Mouse (Mus musculus) ES-E14 (cell line): Measurements from ENCODE around the gene Ss18l1.

Experiments used
- CHD2 ChIP-seq: IDR thresholded peaks from 2 replicates; pipeline ENCODE4 v1.6.1; 2014; ENCODE audit warnings: mild to moderate bottlenecking, low read depth, low read length, inconsistent platforms
- HCFC1 ChIP-seq: IDR thresholded peaks from 2 replicates; pipeline ENCODE4 v1.6.1; 2012; ENCODE audit warnings: low read length, inconsistent platforms, borderline replicate concordance; ENCODE audit not compliant: insufficient read depth
- ZNF384 ChIP-seq: IDR thresholded peaks from 2 replicates; pipeline ENCODE4 v1.6.1; 2012; ENCODE audit warnings: low read depth, low read length, inconsistent platforms

DNA sequence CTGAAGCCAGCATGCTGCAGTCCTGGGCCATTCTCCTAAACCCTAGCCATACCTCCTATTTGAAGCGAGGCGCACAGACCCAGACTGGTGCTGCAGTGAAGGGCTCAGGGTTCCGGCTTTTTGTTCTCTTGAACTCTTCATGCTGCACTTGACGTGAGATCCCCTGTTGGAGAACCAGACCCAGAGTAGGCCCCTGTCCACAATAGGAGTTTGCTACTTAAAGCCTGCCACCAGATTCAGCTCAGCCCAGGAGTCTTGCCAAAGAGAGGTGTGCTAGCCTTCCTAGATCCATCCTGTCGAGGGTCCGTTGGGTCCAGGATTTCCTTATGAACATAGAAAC is 16.5 kb upstream of the Ss18l1 start:
- no peak for TF ChIP-seq HCFC1
- no peak for TF ChIP-seq ZNF384
- TF ChIP-seq CHD2: no peak
